Mouse (Mus musculus) embryonic facial prominence, embryonic 11.5 days (tissue): ENCODE data around the gene Tspan5. TPM values are rescaled to one million over a fixed set of nuclear protein-coding genes. Genes with fewer than 3 reads are reported as not detected.
A peak's percentile ranks its signal among the peaks of the same experiment; 100 is the strongest.

Experiments used
- ATAC-seq: fragments of 200-750 bp; cut with Nextera tagmentation; replicated peaks from 2 replicates; pipeline ENCODE4 v1.8.0; 2017; ENCODE audit warnings: low read depth; ENCODE audit not compliant: insufficient number of reproducible peaks, low FRiP score, low TSS enrichment
- DNase-seq: peaks from one replicate; pipeline ENCODE4 v3.0.0-alpha.2; 2015; ENCODE audit warnings: low spot score
- H3K27ac ChIP-seq: fragments of 300-500 bp; sonication (generic); replicated peaks from 2 replicates; pipeline ENCODE4 v1.5.1; 2014; ENCODE audit warnings: mild to moderate bottlenecking, low read depth, low read length, control low read depth
- H3K27me3 ChIP-seq: fragments of 300-500 bp; sonication (generic); 2 replicates; pipeline ENCODE4 v1.6.1; 2014; ENCODE audit warnings: mild to moderate bottlenecking, low read length, moderate library complexity, mixed read lengths; ENCODE audit not compliant: control insufficient read depth, insufficient read depth
- H3K36me3 ChIP-seq: fragments of 300-500 bp; sonication (generic); replicated peaks from 2 replicates; pipeline ENCODE4 v1.6.1; 2014; ENCODE audit warnings: low read depth, mild to moderate bottlenecking, low read length, moderate library complexity, mixed read lengths; ENCODE audit not compliant: control insufficient read depth, insufficient read depth
- H3K4me1 ChIP-seq: fragments of 300-500 bp; sonication (generic); 2 replicates; pipeline ENCODE4 v1.6.1; 2014; ENCODE audit warnings: low read length, mixed read lengths; ENCODE audit not compliant: control insufficient read depth, insufficient read depth
- H3K4me2 ChIP-seq: fragments of 300-500 bp; sonication (generic); 2 replicates; pipeline ENCODE4 v1.6.1; 2014; ENCODE audit warnings: low read depth, mild to moderate bottlenecking, control low read depth, low read length, moderate library complexity
- H3K4me3 ChIP-seq: fragments of 300-500 bp; sonication (generic); 2 replicates; pipeline ENCODE4 v1.5.1; 2014; ENCODE audit warnings: low read depth, low read length, control low read depth
- H3K9ac ChIP-seq: fragments of 300-500 bp; sonication (generic); replicated peaks from 2 replicates; pipeline ENCODE4 v1.6.1; 2014; ENCODE audit warnings: mild to moderate bottlenecking, control low read depth, low read length
- H3K9me3 ChIP-seq: fragments of 300-500 bp; sonication (generic); replicated peaks from 2 replicates; pipeline ENCODE4 v1.6.1; 2016; ENCODE audit warnings: mild to moderate bottlenecking, low read length, inconsistent platforms, mixed read lengths; ENCODE audit not compliant: control insufficient read depth
- whole genome bisulfite sequencing: fragments of 180-500 bp; shearing (Covaris S2); extraction: QIAGEN DNeasy Blood & Tissue Kit; methylation state at CpG from one replicate; pipeline ENCODE4 v1.1.7; 2014; 5-methylcytosine and 5-hydroxymethylcytosine counted together
- polyA plus RNA-seq: library from polyadenylated mRNA; unstranded; fragments of >200 nt; fragmentation: Nextera tagmentation; extraction: Ambion mirVana; gene quantifications from 2 replicates; pipeline ENCODE4 v1.2.1, GENCODE M21; 2014

Tspan5 gene
- polyA plus RNA-seq, 1 experiment from 2014 or later = 34.4 TPM

GRCm38 (mm10) chr3:138927437-138927836 is 185.4 kb downstream of the Tspan5 start:
- 92% methylated on average over 4 of the region's 4 CpGs for WGBS
- Histone ChIP-seq H3K27ac (no peak overlapping the region), H3K27me3 (no peaks in the 10 kb centered on the region), H3K9ac (no peak overlapping the region), H3K9me3 (no peaks in the 10 kb centered on the region), H3K36me3 (no peaks in the 10 kb centered on the region), H3K4me3 (no peak overlapping the region), H3K4me2 (no peak overlapping the region), H3K4me1 (no peaks in the 10 kb centered on the region)
- ATAC-seq (no peak), DNase-seq (no peak)

- Histone ChIP-seq H3K9me3 (no peaks in the 10 kb centered on the region), H3K27me3 (no peaks in the 10 kb centered on the region), H3K4me2 (no peak overlapping the region), H3K27ac (no peak overlapping the region), H3K4me3 (no peak overlapping the region), H3K9ac (no peak overlapping the region), H3K4me1 (no peaks in the 10 kb centered on the region), H3K36me3 (peaks cover 2% of the 10 kb centered on the region; the same call in 1 of the 2 replicates)
- 84% methylated on average over 8 of the region's 8 CpGs for WGBS
- ATAC-seq (no peak), DNase-seq (no peak)
Measured at GRCm38 (mm10) chr3:138936780-138937179, 194.8 kb downstream of the Tspan5 start.

GRCm38 (mm10) chr3:138937241-138937640 is 195.2 kb downstream of the Tspan5 start:
- Histone ChIP-seq H3K27ac (no peak overlapping the region), H3K4me2 (no peak overlapping the region), H3K36me3 (peaks cover 2% of the 10 kb centered on the region; the same call in 1 of the 2 replicates), H3K9ac (no peak overlapping the region), H3K4me1 (no peaks in the 10 kb centered on the region), H3K9me3 (no peaks in the 10 kb centered on the region), H3K4me3 (no peak overlapping the region), H3K27me3 (no peaks in the 10 kb centered on the region)
- WGBS = 95% methylated on average over 10 of the region's 10 CpGs
- ATAC-seq (no peak), DNase-seq (no peak)

- 27% methylated on average over 9 of the region's 9 CpGs for WGBS
- ATAC-seq (no peak), DNase-seq (peak; percentile 41)
- Histone ChIP-seq H3K4me3 (no peak overlapping the region), H3K9ac (no peak overlapping the region), H3K9me3 (no peaks in the 10 kb centered on the region), H3K4me2 (no peak overlapping the region), H3K27me3 (no peaks in the 10 kb centered on the region), H3K4me1 (no peaks in the 10 kb centered on the region), H3K27ac (no peak overlapping the region), H3K36me3 (peaks cover 5% of the 10 kb centered on the region)
Measured at GRCm38 (mm10) chr3:138941604-138942003, 199.6 kb downstream of the Tspan5 start.

- no peak for DNase-seq
- Histone ChIP-seq H3K4me1 (no peaks in the 10 kb centered on the region), H3K9ac (no peak overlapping the region), H3K4me2 (no peak overlapping the region), H3K27me3 (no peaks in the 10 kb centered on the region), H3K9me3 (no peaks in the 10 kb centered on the region), H3K4me3 (no peak overlapping the region), H3K27ac (no peak overlapping the region), H3K36me3 (peaks cover 3% of the 10 kb centered on the region)
- WGBS = 87% methylated on average over 3 of the region's 3 CpGs
- ATAC-seq = no peak
Measured at GRCm38 (mm10) chr3:138945516-138945915, 203.5 kb downstream of the Tspan5 start.

- WGBS = 94% methylated on average over 9 of the region's 9 CpGs
- Histone ChIP-seq H3K4me2 (no peak overlapping the region), H3K4me3 (no peak overlapping the region), H3K36me3 (peaks cover 3% of the 10 kb centered on the region), H3K27ac (no peak overlapping the region), H3K9ac (no peak overlapping the region), H3K9me3 (no peaks in the 10 kb centered on the region), H3K27me3 (no peaks in the 10 kb centered on the region), H3K4me1 (no peaks in the 10 kb centered on the region)
- ATAC-seq (no peak), DNase-seq (no peak)
Measured at GRCm38 (mm10) chr3:138949081-138949480, 207.1 kb downstream of the Tspan5 start.

- 90% methylated on average over 7 of the region's 7 CpGs for WGBS
- Histone ChIP-seq H3K4me1 (no peaks in the 10 kb centered on the region), H3K36me3 (no peaks in the 10 kb centered on the region; the same call in 1 of the 2 replicates), H3K4me3 (no peak overlapping the region), H3K9me3 (no peaks in the 10 kb centered on the region), H3K27me3 (no peaks in the 10 kb centered on the region), H3K27ac (no peak overlapping the region), H3K4me2 (no peak overlapping the region), H3K9ac (no peak overlapping the region)
- ATAC-seq = no peak
- DNase-seq = no peak
Measured at GRCm38 (mm10) chr3:138955220-138955619, 213.2 kb downstream of the Tspan5 start.
